Mouse (Mus musculus) heart, adult 2 months (tissue): ENCODE data around the gene B3gat1.

Experiments used
- CTCF ChIP-seq: fragments of 200-600 bp; IDR thresholded peaks from 2 replicates; pipeline ENCODE4 v1.8.1; 2022; ENCODE audit warnings: antibody characterized with exemption, mild to moderate bottlenecking, moderate library complexity
- EP300 ChIP-seq: fragments of 200-500 bp; IDR thresholded peaks from 2 replicates; pipeline ENCODE4 v1.6.1; 2011; ENCODE audit warnings: low read depth, low read length, control low read depth; ENCODE audit not compliant: insufficient read depth
- POLR2A ChIP-seq: fragments of 200-500 bp; IDR thresholded peaks from 2 replicates; pipeline ENCODE4 v1.6.1; 2011; ENCODE audit warnings: mild to moderate bottlenecking, low read depth, low read length, control low read depth; ENCODE audit not compliant: insufficient read depth

GRCm38 (mm10) chr9:26728556-26728955 is 5.0 kb upstream of the B3gat1 start:
- TF ChIP-seq CTCF (no peak), POLR2A (no peak), EP300 (no peak)
